Mouse (Mus musculus): Measurements from ENCODE around the gene Pigc. TPM values are rescaled to one million over a fixed set of nuclear protein-coding genes. Genes with fewer than 3 reads are reported as not detected.

Gene Pigc
- 29.6 TPM for polyA plus RNA-seq (2014; fragmentation: Illumina TruSeq; extraction: RNeasy Lipid Tissue Mini Kit (QIAGEN cat#74804); ENCODE audit: low read depth, low replicate concordance)

GRCm38 (mm10) chr1:161968589-161969407, at the start of gene Pigc:
Gene Pigc, plus strand, starts transcription at chr1:161969186.

GRCm38 (mm10) chr1:161979536-161979935, 10.6 kb downstream of the Pigc start, which contains the start of gene 4930558K02Rik:
Gene 4930558K02Rik, minus strand, starts transcription at chr1:161979636.

Other genes with a start within 250 kb of the Pigc start
- 0.15 TPM for gene Fasl, start 180.7 kb upstream of the Pigc start, polyA plus RNA-seq (2014; fragmentation: Illumina TruSeq; extraction: RNeasy Lipid Tissue Mini Kit (QIAGEN cat#74804); ENCODE audit: low read depth, low replicate concordance)
- gene Suco, start 92.5 kb upstream of the Pigc start, polyA plus RNA-seq (2014; fragmentation: Illumina TruSeq; extraction: RNeasy Lipid Tissue Mini Kit (QIAGEN cat#74804); ENCODE audit: low read depth, low replicate concordance) = 52.5 TPM
- 0.67 TPM for gene 4930558K02Rik, start 10.4 kb downstream of the Pigc start, polyA plus RNA-seq (2014; fragmentation: Illumina TruSeq; extraction: RNeasy Lipid Tissue Mini Kit (QIAGEN cat#74804); ENCODE audit: low read depth, low replicate concordance)

All from adipose tissue, adult 10 weeks (tissue).